Mouse (Mus musculus) midbrain, embryonic 16.5 days (tissue): ENCODE measurements around the gene Nicn1. TPM values are rescaled to one million over a fixed set of nuclear protein-coding genes. Genes with fewer than 3 reads are reported as not detected.
"Not testable (repeated sequence)": the region's sequence is repeated elsewhere in the genome, so short reads cannot be mapped to it uniquely, and the experiment has no call there.

Experiments
- ATAC-seq: fragments of 200-750 bp; cut with Nextera tagmentation; 2 replicates; pipeline ENCODE4 v1.8.0; 2017; ENCODE audit warnings: moderate TSS enrichment
- H3K27ac ChIP-seq: fragments of 300-500 bp; sonication (generic); 2 replicates; pipeline ENCODE4 v1.5.1; 2014; ENCODE audit warnings: mild to moderate bottlenecking, low read length, mixed read lengths
- H3K27me3 ChIP-seq: fragments of 300-500 bp; sonication (generic); 2 replicates; pipeline ENCODE4 v1.6.1; 2014; ENCODE audit warnings: low read depth, low read length, mixed read lengths; ENCODE audit not compliant: control insufficient read depth, insufficient read depth
- H3K36me3 ChIP-seq: fragments of 300-500 bp; sonication (generic); 2 replicates; pipeline ENCODE4 v1.6.1; 2014; ENCODE audit warnings: mild to moderate bottlenecking, low read length, moderate library complexity, mixed read lengths; ENCODE audit not compliant: control insufficient read depth, insufficient read depth
- H3K4me1 ChIP-seq: fragments of 300-500 bp; sonication (generic); 2 replicates; pipeline ENCODE4 v1.6.1; 2014; ENCODE audit warnings: mild to moderate bottlenecking, low read length, mixed read lengths; ENCODE audit not compliant: control insufficient read depth, insufficient read depth
- H3K4me2 ChIP-seq: fragments of 300-500 bp; sonication (generic); 2 replicates; pipeline ENCODE4 v1.6.1; 2014; ENCODE audit warnings: mild to moderate bottlenecking, low read length, mixed read lengths
- H3K4me3 ChIP-seq: fragments of 300-500 bp; sonication (generic); 2 replicates; pipeline ENCODE4 v1.5.1; 2014; ENCODE audit warnings: low read depth, mild to moderate bottlenecking, low read length, moderate library complexity, mixed read lengths
- H3K9ac ChIP-seq: fragments of 300-500 bp; sonication (generic); 2 replicates; pipeline ENCODE4 v1.6.1; 2014; ENCODE audit warnings: low read depth, low read length, mixed read lengths
- H3K9me3 ChIP-seq: fragments of 300-500 bp; sonication (generic); replicated peaks from 2 replicates; pipeline ENCODE4 v1.6.1; 2014; ENCODE audit warnings: mild to moderate bottlenecking, low read length, mixed read lengths; ENCODE audit not compliant: control insufficient read depth, poor library complexity, severe bottlenecking
- WGBS: fragments of 180-500 bp; shearing (Covaris S2); extraction: QIAGEN DNeasy Blood & Tissue Kit; methylation state at CpG from one replicate; pipeline ENCODE4 v1.1.7; 2014; 5-methylcytosine and 5-hydroxymethylcytosine counted together
- polyA plus RNA-seq: library from polyadenylated mRNA; unstranded; fragments of >200 nt; fragmentation: Nextera tagmentation; extraction: Ambion mirVana; gene quantifications from 2 replicates; pipeline ENCODE4 v1.2.1, GENCODE M21; 2015

The Nicn1 gene
- polyA plus RNA-seq, 1 experiment from 2014 or later = 163 TPM

DNA sequence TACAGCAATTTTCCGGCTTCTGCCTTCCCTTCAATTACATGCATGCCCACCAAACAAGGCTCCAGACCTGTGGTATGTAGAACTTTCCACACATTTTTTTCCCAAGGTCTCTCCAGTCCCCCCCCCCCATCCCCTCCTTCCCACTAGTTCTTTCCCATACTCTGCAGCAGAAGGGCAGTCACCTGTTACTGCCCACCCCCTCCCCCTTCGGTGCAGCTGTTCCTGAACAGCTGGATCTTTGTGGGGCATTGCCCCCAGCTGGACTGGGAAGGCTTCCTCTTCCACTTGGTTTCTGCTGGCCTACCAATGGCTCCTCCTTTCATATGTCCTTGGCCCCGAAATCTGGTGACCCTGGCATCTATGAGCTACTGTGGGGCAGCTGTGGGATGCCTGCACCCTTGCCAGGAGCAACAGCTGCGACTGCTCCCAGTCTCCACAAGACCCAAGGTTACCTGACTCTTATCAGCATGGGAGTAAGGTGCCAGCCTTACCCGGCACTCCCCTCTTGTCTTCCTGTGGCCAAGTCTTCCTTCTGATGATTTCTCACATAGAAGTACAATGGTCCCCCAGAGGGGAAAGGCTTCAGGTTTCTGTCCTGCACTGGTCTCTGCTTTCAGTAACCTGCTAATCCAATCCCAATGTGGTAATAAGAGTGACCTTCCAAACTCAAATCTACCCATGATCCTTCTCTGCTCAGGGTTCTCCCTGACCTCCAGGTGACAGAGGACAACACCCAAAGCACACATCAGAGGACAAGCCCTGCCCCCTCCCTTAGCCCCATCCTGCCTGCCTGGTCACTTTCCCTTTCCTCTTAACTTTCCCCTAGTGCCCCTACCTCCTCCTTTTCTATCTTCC, 15.5 kb upstream of the Nicn1 start:
- Histone ChIP-seq H3K9me3 (no peaks in the 10 kb centered on the region), H3K27ac (no peak overlapping the region), H3K4me2 (no peak overlapping the region), H3K27me3 (no peaks in the 10 kb centered on the region), H3K36me3 (no peaks in the 10 kb centered on the region), H3K9ac (no peak overlapping the region), H3K4me3 (no peak overlapping the region), H3K4me1 (no peaks in the 10 kb centered on the region)
- 81% methylated on average over 5 of the region's 5 CpGs for whole genome bisulfite sequencing
- ATAC-seq = no peak

DNA sequence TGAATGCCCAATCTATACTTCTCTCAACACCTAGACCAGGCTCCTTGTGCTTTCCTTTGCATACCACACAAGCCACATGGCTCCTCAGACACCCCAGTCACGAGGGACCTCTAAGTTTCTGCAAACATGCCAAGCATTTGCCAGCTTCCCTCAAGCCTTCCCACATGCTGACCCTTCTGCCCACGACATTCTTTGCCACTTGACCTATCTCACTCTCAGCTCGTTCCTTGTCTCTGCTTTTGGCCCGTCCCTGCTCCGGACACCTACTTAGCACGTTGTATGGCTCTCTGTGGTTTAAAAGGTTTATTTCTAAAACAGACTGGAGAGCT, 14.9 kb upstream of the Nicn1 start:
- Histone ChIP-seq H3K9ac (no peak overlapping the region), H3K4me3 (no peak overlapping the region), H3K9me3 (no peaks in the 10 kb centered on the region), H3K27me3 (no peaks in the 10 kb centered on the region), H3K27ac (no peak overlapping the region), H3K4me2 (no peak overlapping the region), H3K4me1 (no peaks in the 10 kb centered on the region), H3K36me3 (no peaks in the 10 kb centered on the region)
- no peak for ATAC-seq
- WGBS = 59% methylated on average over 6 of the region's 6 CpGs

DNA sequence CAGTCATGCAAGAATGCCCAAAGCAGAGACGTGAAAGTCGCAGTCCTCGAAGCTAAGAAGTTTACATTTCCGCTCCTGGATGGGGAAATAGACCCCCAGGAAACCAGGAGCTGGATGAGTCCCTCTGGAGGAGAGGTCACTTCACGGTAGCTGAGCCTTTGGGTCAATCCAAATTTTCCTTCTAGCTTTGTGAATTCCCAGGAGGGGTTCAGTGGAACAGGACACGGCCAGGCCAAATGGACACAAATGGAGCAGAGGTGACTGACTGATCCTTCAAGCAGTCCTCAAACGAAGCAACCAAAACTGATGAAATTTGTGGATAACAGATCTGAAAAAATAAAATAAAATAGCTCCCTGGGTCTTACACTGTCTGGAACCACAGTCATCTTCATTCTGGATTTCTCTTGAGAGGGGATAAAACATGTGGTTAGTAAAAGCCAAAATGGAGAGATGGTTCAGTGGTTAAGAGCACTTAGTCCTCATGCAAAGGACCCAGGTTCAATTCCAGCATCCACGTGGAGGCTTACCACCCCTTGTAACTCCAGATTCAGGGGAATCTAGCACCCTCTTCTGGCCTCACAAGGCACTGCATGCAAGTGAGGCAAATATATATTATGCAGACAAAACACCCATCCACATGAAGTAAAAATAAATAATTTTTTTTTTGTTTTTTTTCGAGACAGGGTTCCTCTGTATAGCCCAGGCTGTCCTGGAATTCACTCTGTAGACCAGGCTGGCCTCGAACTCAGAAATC, 11.4 kb upstream of the Nicn1 start:
- Histone ChIP-seq H3K4me3 (no peak overlapping the region), H3K4me2 (no peak overlapping the region), H3K9ac (no peak overlapping the region), H3K27me3 (no peaks in the 10 kb centered on the region), H3K36me3 (no peaks in the 10 kb centered on the region), H3K9me3 (no peaks in the 10 kb centered on the region), H3K4me1 (no peaks in the 10 kb centered on the region), H3K27ac (no peak overlapping the region)
- 67% methylated on average over 10 of the region's 10 CpGs for WGBS
- ATAC-seq = no peak

DNA sequence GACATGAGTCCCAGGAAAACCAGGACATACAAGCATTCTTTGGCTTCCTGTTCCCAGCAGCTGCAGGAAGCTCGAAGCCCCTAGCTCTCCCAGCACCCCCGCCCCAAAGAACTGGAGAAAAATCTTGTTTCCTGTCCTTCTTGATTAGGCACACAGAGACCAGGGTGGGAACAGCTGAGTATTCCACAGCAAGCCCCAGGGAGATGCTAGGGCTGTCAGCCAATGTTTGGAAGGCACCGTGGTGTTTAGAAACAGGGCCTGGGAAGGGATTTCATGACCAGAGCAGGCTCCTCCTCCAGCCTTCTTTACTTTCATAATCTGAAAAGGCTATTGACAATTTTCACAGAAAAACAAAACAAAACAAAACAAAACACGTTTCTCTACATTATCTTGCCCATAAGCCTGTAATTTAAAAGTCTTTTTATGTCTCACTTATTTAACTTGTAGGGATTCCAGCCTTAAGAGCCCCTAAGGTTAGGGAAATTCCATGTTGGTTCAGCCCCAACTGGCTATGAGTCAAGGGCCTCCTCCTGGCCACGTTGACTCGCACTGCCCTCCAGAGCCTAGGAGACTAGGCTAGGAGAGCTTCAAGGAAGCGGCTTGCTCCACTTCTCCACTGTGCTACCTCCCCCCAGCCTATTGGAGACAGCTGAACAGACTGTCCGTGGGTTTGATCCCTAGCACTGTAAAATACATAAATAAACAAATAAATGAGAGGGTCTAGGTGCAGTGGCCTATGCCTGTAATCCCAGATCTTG, 10.0 kb upstream of the Nicn1 start:
- H3K4me3 ChIP-seq = no peak overlapping the region
- no peaks in the 10 kb centered on the region for H3K9me3 ChIP-seq
- H3K27me3 ChIP-seq = no peaks in the 10 kb centered on the region
- H3K4me2 ChIP-seq = no peak overlapping the region
- no peaks in the 10 kb centered on the region for H3K4me1 ChIP-seq
- H3K36me3 ChIP-seq = no peaks in the 10 kb centered on the region
- WGBS = 40% methylated on average over 8 of the region's 8 CpGs
- no peak overlapping the region for H3K27ac ChIP-seq
- no peak overlapping the region for H3K9ac ChIP-seq
- no peak for ATAC-seq

DNA sequence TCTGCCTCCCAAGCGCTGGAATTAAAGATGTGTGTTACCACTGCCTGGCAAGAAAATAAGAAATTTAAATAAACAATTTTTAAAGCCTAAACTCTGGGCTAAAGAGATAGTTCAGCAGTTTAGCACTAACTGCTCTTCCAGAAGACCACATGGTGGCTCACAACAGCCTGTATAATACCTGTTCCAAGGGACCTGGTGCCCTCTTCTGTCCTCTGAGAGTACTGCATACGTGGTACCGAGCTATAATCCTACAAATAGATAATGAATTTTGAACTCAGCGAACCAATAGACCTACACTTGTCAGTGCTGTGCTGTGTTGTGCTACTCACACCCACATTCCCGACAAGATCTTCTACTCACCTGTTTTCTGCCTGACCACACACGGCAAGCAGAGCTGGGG, 5.8 kb upstream of the Nicn1 start:
- H3K27me3 ChIP-seq = no peaks in the 10 kb centered on the region
- 17% methylated on average over 6 of the region's 6 CpGs for WGBS
- H3K27ac ChIP-seq = no peak overlapping the region
- no peak overlapping the region for H3K9ac ChIP-seq
- H3K36me3 ChIP-seq = no peaks in the 10 kb centered on the region
- H3K4me3 ChIP-seq = no peak overlapping the region
- H3K4me1 ChIP-seq = peaks cover under 1% of the 10 kb centered on the region; the same call in 1 of the 2 replicates
- H3K9me3 ChIP-seq = no peaks in the 10 kb centered on the region
- ATAC-seq = peak; percentile 77; the same call in 1 of the 2 replicates
- no peak overlapping the region for H3K4me2 ChIP-seq

DNA sequence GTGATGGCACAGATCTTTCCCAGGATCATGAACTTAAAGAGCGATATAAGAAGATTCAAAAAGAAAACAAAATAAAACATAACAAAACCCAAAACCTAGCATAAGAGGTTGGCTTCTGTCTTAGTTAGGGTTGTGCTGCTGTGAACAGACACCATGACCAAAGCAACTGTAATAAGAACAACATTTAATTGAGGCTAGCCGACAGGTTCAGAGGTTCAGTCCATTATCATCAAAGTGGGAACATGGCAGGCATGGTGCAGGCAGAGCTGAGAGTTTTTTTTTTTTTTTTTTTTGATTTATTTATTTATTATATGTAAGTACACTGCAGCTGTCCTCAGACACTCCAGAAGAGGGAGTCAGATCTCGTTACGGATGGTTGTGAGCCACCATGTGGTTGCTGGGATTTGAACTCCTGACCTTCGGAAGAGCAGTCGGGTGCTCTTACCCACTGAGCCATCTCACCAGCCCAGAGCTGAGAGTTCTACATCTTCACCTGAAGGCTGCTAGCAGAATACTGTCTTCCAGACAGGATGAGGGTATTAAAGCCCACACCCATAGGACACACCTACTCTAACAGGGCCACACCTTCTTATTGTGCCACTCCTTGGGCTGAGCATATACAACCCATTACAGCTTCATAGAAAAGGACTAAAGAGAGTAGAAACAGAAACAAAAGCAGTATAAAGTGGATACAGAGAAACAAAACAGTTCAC, 2.5 kb upstream of the Nicn1 start:
- not testable (repeated sequence) for H3K36me3 ChIP-seq, H3K27me3 ChIP-seq, H3K4me2 ChIP-seq, H3K9me3 ChIP-seq, H3K27ac ChIP-seq, H3K9ac ChIP-seq, H3K4me3 ChIP-seq, ATAC-seq
- WGBS = 87% methylated on average over 4 of the region's 6 CpGs
- peaks cover 11% of the 10 kb centered on the region for H3K4me1 ChIP-seq

DNA sequence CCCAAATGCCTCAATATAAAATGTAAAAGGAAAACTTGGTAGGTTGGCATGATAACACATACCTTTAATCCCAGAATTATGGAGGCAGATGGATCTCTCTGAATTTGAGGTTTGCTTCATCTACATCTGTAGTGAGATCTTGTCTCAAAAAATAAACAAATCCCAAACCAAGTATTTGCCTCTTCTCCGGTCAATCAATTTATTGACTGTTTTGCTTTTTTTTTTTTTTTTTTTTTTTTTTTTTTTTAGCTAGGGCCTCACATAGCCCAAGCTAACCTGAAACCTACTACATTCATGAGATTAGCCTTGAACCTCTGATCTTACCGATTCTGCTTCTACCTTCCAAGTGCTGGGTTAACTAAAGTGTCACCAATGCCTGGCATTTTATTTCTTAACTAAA, 882 bp upstream of the Nicn1 start:
- Histone ChIP-seq H3K4me3 (peak overlapping the region; percentile 62), H3K4me1 (peaks cover 11% of the 10 kb centered on the region), H3K36me3 (peaks cover 8% of the 10 kb centered on the region), H3K4me2 (peak overlapping the region; percentile 52), H3K9ac (peak overlapping the region; percentile 60; the same call in 1 of the 2 replicates), H3K9me3 (no peaks in the 10 kb centered on the region), H3K27me3 (no peaks in the 10 kb centered on the region), H3K27ac (peak overlapping the region; percentile 87; the same call in 1 of the 2 replicates)
- no peak for ATAC-seq
- WGBS = 71% methylated on average over 2 of the region's 2 CpGs

DNA sequence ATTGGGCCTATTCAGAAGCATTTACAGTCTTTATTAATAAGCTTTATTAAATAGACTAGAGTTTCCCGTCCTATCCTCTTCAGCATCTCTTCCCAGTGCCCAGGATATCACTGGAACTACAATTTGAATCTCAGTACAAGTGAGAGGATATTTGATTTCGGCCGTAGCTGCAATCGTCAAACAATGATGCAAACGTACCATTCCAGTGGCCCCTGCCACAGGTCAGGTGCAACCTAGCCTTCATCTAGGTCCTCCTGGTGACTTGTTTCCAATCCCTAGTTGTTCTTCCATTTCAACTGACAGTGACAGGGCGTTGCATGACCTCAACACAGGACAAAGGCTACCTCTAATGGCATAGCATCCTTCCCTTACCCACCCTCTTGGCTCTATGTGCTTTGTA, 544 bp downstream of the Nicn1 start:
- Histone ChIP-seq H3K4me2 (peak overlapping the region; percentile 75), H3K9ac (peak overlapping the region; percentile 70), H3K9me3 (no peaks in the 10 kb centered on the region), H3K4me1 (peaks cover 11% of the 10 kb centered on the region), H3K36me3 (peaks cover 19% of the 10 kb centered on the region), H3K4me3 (peak overlapping the region; percentile 62), H3K27me3 (no peaks in the 10 kb centered on the region), H3K27ac (peak overlapping the region; percentile 87)
- peak; percentile 4; the same call in 1 of the 2 replicates for ATAC-seq
- 39% methylated on average over 6 of the region's 6 CpGs for WGBS
